ENCODE assay signal across 27 mouse cellular contexts in the genomic region with DNA sequence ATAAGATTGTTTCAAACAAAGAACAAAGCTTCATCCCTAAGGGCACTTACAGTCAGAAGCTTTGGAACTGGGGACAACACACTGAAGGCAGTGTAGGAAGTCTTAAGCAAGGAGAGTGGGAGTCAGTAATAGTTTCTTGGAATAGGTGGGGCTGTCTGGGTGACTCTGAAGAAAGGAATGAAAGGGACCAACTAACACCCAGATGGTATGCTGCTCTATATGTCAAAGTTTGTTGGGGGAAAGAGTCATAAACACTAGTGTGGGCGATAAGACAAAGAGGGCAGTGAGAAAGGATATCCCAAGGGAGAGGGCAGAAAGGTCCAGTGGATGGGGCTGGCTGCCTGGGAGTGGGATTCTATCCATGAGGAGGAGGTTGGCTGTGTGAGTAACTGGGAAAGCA. TPM values are rescaled to one million over a fixed set of nuclear protein-coding genes. Genes with fewer than 3 reads are reported as not detected.
DNase-seq lines count a peak whose midpoint lies in the region; ATAC-seq and TF ChIP-seq lines count a peak whose summit lies in the region.
"Had no signal": no experiment of that assay in that cellular context is flagged by ENCODE, and none has a peak within 500 bp of the region (broad histone marks: within the 10 kb centered on the region; RNA-seq: fewer than 3 reads in every experiment).

No protein-coding gene starts in this region.

- DNase-seq in embryonic facial prominence, embryonic 10.5 days (ENCODE audit: low spot score), result no peak
- DNase-seq in layer of hippocampus, adult 2 months (ENCODE audit: low spot score in 2 of 2), result no peak
- no peak for DNase-seq in gastrocnemius, postnatal 14 days
- DNase-seq in heart, postnatal 14 days, result no peak
- DNase-seq: adrenal gland, adult 8-10 months; adrenal gland, postnatal 25 days; cerebellum, adult 11-12 months; cerebellum, adult 8-10 months; cerebellum, postnatal 10 days; cerebellum, postnatal 36 days; embryo, embryonic 11 days; forebrain, postnatal 0 days; gastrocnemius, postnatal 36 days; heart, adult 11 months; heart, postnatal 10 days; heart, postnatal 4 days had no signal

- 0 out of 2 replicates have a peak, but pooled peaks have one; percentile 41 for ATAC-seq in embryonic facial prominence, embryonic 12.5 days (ENCODE audit: insufficient number of reproducible peaks, insufficient read depth, low FRiP score, low TSS enrichment)
- ATAC-seq: activated CD4-positive, CD25-positive, alpha-beta regulatory T cell, adult 4 months; CD4-positive, CD25-positive, alpha-beta regulatory T cell, adult 4 months; forebrain, embryonic 14.5 days; forebrain, postnatal 0 days; intestine, postnatal 0 days had no signal

- no peak overlapping the region for H3K4me3 ChIP-seq in embryonic facial prominence, embryonic 12.5 days
- no peak overlapping the region for H3K4me3 ChIP-seq in embryonic facial prominence, embryonic 10.5 days
- H3K4me3 ChIP-seq in embryonic fibroblast, embryonic 13.5 days (ENCODE audit: insufficient read depth, low read length), result no peak overlapping the region
- H3K4me3 ChIP-seq in myocyte, result no peak overlapping the region
- no peak overlapping the region for H3K4me3 ChIP-seq in layer of hippocampus, adult 2 months
- H3K4me3 ChIP-seq: heart, embryonic 12.5 days; heart, embryonic 15.5 days; hindbrain, embryonic 15.5 days had no signal

- no peak overlapping the region for H3K4me2 ChIP-seq in embryonic facial prominence, embryonic 12.5 days (replicated peaks)
- H3K4me2 ChIP-seq in myocyte (ENCODE audit: low read depth), result peak overlapping the region; percentile 12
- H3K4me2 ChIP-seq: heart, embryonic 12.5 days; heart, embryonic 15.5 days; hindbrain, embryonic 15.5 days had no signal

- no peaks in the 10 kb centered on the region for H3K9me3 ChIP-seq in embryonic facial prominence, embryonic 12.5 days
- no peaks in the 10 kb centered on the region for H3K9me3 ChIP-seq in embryonic facial prominence, embryonic 10.5 days
- H3K9me3 ChIP-seq: heart, embryonic 12.5 days; heart, embryonic 15.5 days; hindbrain, embryonic 15.5 days had no signal

- no peak overlapping the region for H3ac ChIP-seq in myocyte (ENCODE audit: control insufficient read depth, insufficient read length)

- H3K27me3 ChIP-seq in embryonic facial prominence, embryonic 12.5 days, result no peaks in the 10 kb centered on the region
- H3K27me3 ChIP-seq in embryonic facial prominence, embryonic 10.5 days (replicated peaks; ENCODE audit: low read depth, poor library complexity, severe bottlenecking), result no peaks in the 10 kb centered on the region
- no peaks in the 10 kb centered on the region for H3K27me3 ChIP-seq in myocyte (ENCODE audit: control insufficient read depth, insufficient read depth, insufficient read length)
- H3K27me3 ChIP-seq: heart, embryonic 12.5 days; heart, embryonic 15.5 days; hindbrain, embryonic 15.5 days had no signal

- no peak overlapping the region for H3K9ac ChIP-seq in embryonic facial prominence, embryonic 12.5 days
- H3K9ac ChIP-seq: forebrain, postnatal 0 days; heart, embryonic 12.5 days; heart, embryonic 15.5 days; hindbrain, embryonic 15.5 days had no signal

- TF ChIP-seq POLR2A in embryonic fibroblast, embryonic 13.5 days (IDR thresholded peaks at IDR 0.05; ENCODE audit: low read depth, low read length), result 0 out of 2 replicates have a peak, but pooled peaks have one; percentile 15
- no peak for TF ChIP-seq POLR2A in myocyte (IDR thresholded peaks at IDR 0.05; ENCODE audit: insufficient read length, low read depth)

- 58% methylated on average over 1 of the region's 1 CpGs for WGBS in embryonic facial prominence, embryonic 12.5 days
- 50% methylated on average over 1 of the region's 1 CpGs for WGBS in embryonic facial prominence, embryonic 10.5 days

- H3K4me1 ChIP-seq in embryonic facial prominence, embryonic 12.5 days, result 0 out of 2 replicates have a peak, but pooled peaks cover 5% of the 10 kb centered on the region
- 0 out of 2 replicates have a peak, but pooled peaks cover 8% of the 10 kb centered on the region for H3K4me1 ChIP-seq in embryonic facial prominence, embryonic 10.5 days
- peaks cover 10% of the 10 kb centered on the region; the same call in 1 of the 2 replicates for H3K4me1 ChIP-seq in embryonic fibroblast, embryonic 13.5 days (ENCODE audit: control insufficient read depth, insufficient read depth, low read length)
- H3K4me1 ChIP-seq: heart, embryonic 15.5 days; hindbrain, embryonic 15.5 days had no signal

- no peak overlapping the region for H3K27ac ChIP-seq in embryonic facial prominence, embryonic 12.5 days
- no peak overlapping the region for H3K27ac ChIP-seq in embryonic facial prominence, embryonic 10.5 days (replicated peaks)
- peak overlapping the region; percentile 97 for H3K27ac ChIP-seq in embryonic fibroblast, embryonic 13.5 days (ENCODE audit: insufficient read depth, low read length)
- H3K27ac ChIP-seq in layer of hippocampus, adult 2 months, result no peak overlapping the region
- H3K27ac ChIP-seq: heart, embryonic 15.5 days; hindbrain, embryonic 15.5 days had no signal

- TF ChIP-seq CTCF in embryonic fibroblast, embryonic 13.5 days (IDR thresholded peaks at IDR 0.05; ENCODE audit: borderline replicate concordance, insufficient read depth, low read length), result no peak
- no peak for TF ChIP-seq CTCF in layer of hippocampus, adult 2 months (conservative IDR thresholded peaks at IDR 0.05)

- intact Hi-C loops in gastrocnemius, postnatal 14 days (cut with DNase I; ENCODE audit: low total_unique reads), result no loop called here
- intact Hi-C loops in heart, postnatal 14 days (cut with DNase I), result no loop called here

- H3K79me2 ChIP-seq in myocyte (ENCODE audit: control insufficient read depth, insufficient read depth), result no peaks in the 10 kb centered on the region

- no peaks in the 10 kb centered on the region for H3K36me3 ChIP-seq in embryonic facial prominence, embryonic 12.5 days
- no peaks in the 10 kb centered on the region for H3K36me3 ChIP-seq in embryonic facial prominence, embryonic 10.5 days (replicated peaks)
- no peaks in the 10 kb centered on the region for H3K36me3 ChIP-seq in myocyte (ENCODE audit: control insufficient read depth, insufficient read depth)
- H3K36me3 ChIP-seq: heart, embryonic 12.5 days; heart, embryonic 15.5 days; hindbrain, embryonic 15.5 days had no signal

TF ChIP-seq in myocyte, 11 proteins besides CTCF, POLR2A, EP300 and RAD21:
- no peak for TF ChIP-seq MAX (IDR thresholded peaks at IDR 0.05; ENCODE audit: low read depth)
- no peak for TF ChIP-seq USF1 (IDR thresholded peaks at IDR 0.05; ENCODE audit: low read depth)
- TF ChIP-seq TCF3 (IDR thresholded peaks at IDR 0.05; ENCODE audit: insufficient read length, low read depth), result no peak

RNA-seq across cellular contexts. Expression of a gene that starts 20.3 kb away (rescaled TPM):
- 0.41 and 0.58 TPM in 2 replicates for polyA plus RNA-seq in embryonic facial prominence, embryonic 12.5 days (2016; fragmentation: Nextera tagmentation; extraction: Ambion mirVana)
- polyA plus RNA-seq in embryonic facial prominence, embryonic 10.5 days (2016; fragmentation: Nextera tagmentation; extraction: Ambion mirVana), result 0.10 and 0.21 TPM in 2 replicates
- 1.5 and 1.6 TPM in 2 replicates for polyA plus RNA-seq in embryonic fibroblast, embryonic 13.5 days (2011; ENCODE audit: insufficient read length, low read depth, missing spikeins)
- polyA plus RNA-seq in myocyte (2012; fragmentation: generic; extraction: Trizol), result not detected
- total RNA-seq in layer of hippocampus, adult 2 months (2021), result under 1 TPM; 0.25 to 0.54 TPM
- total RNA-seq in gastrocnemius, postnatal 14 days (2021), result 1 to 10 TPM; 2.4 to 3.8 TPM
- total RNA-seq in heart, postnatal 14 days (2021), result 1 to 10 TPM; 1.3 to 1.8 TPM
- total RNA-seq: MEL had no signal
- polyA plus RNA-seq: activated CD4-positive, CD25-positive, alpha-beta regulatory T cell, adult 4 months; CD4-positive, CD25-positive, alpha-beta regulatory T cell, adult 4 months; heart, embryonic 12.5 days had no signal

RNA-seq across cellular contexts. Expression of a gene that starts 36.9 kb away (rescaled TPM):
- polyA plus RNA-seq in embryonic facial prominence, embryonic 12.5 days (2016; fragmentation: Nextera tagmentation; extraction: Ambion mirVana), result 31.0 and 34.7 TPM in 2 replicates
- polyA plus RNA-seq in embryonic facial prominence, embryonic 10.5 days (2016; fragmentation: Nextera tagmentation; extraction: Ambion mirVana), result 26.8 and 28.6 TPM in 2 replicates
- polyA plus RNA-seq in embryonic fibroblast, embryonic 13.5 days (2011; ENCODE audit: insufficient read length, low read depth, missing spikeins), result 20.2 and 23.8 TPM in 2 replicates
- polyA plus RNA-seq in myocyte (2012; fragmentation: generic; extraction: Trizol), result 5.0 TPM
- total RNA-seq in layer of hippocampus, adult 2 months (2021), result 10 to 100 TPM; 25.0 to 26.9 TPM
- 10 to 100 TPM; 14.2 to 14.3 TPM for total RNA-seq in gastrocnemius, postnatal 14 days (2021)
- 10 to 100 TPM; 18.4 to 18.7 TPM for total RNA-seq in heart, postnatal 14 days (2021)
